Mouse (Mus musculus) bone marrow, adult 2 months (tissue): ENCODE results near the gene Rptor.

ENCODE experiments used
- CTCF ChIP-seq: fragments of 200-500 bp; IDR thresholded peaks from 2 replicates; pipeline ENCODE4 v1.5.1; 2011; ENCODE audit warnings: low read length, control low read depth; ENCODE audit not compliant: control insufficient read depth, insufficient read depth
- POLR2A ChIP-seq: fragments of 200-500 bp; IDR thresholded peaks from 2 replicates; pipeline ENCODE4 v1.6.1; 2011; ENCODE audit warnings: low read depth, mild to moderate bottlenecking, control low read depth, low read length, borderline replicate concordance; ENCODE audit not compliant: control insufficient read depth

DNA sequence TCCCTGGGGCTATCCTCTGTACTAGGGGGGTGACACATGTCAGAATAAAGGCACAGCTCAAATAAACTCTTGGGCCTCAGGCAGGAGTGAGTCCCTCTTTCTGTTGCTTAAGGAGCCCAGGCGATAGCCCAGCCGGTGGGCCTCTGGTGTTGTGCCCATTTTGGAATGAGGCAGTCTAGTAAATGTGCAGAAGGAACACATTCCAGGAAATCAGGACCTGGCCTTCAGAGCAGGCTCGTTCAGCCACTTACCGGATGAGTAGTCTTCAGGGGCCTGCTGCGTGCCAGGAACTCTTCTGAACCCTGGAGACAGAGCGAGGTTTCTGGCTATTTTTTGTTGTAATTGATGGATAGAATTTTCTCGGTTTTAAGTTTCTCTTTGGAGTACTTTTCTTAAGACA, 48.0 kb upstream of the Rptor start:
- TF ChIP-seq CTCF (no peak), POLR2A (no peak)
